Mouse (Mus musculus): ENCODE results near the gene Wdr74.

GRCm38 (mm10) chr19:8774951-8775421 is 39.4 kb downstream of the Wdr74 start:
- TF ChIP-seq CTCF (conservative IDR thresholded peaks at IDR 0.05; ENCODE audit: low read length) (no peak), NANOG (IDR thresholded peaks at IDR 0.05; ENCODE audit: borderline replicate concordance, low read length) (no peak)
